Comparison of ENCODE assay signal across 8 mouse cellular contexts in the genomic region with DNA sequence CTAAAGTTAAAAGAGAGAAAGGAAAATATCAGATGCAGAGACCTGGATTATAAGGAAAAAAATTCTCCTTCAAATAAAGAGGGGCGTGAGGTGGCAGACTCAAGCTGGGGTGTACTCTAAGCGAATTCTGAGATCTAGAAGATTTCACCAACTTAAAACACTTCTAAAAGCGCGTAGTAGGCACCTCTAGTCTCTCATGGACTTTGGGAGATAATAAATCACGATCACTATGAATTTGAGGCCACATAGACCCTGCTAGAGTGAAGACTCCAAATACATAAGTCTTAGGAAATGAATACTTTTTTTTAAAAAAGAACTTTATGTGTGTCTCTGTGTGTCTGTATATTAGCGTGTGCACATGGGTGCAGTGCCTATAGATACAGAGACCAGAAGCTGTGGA. TPM values are rescaled to one million over a fixed set of nuclear protein-coding genes. Genes with fewer than 3 reads are reported as not detected.
DNase-seq lines count a peak whose midpoint lies in the region; ATAC-seq and TF ChIP-seq lines count a peak whose summit lies in the region.
"Had no signal": no experiment of that assay in that cellular context is flagged by ENCODE, and none has a peak within 500 bp of the region (broad histone marks: within the 10 kb centered on the region; RNA-seq: fewer than 3 reads in every experiment).

No protein-coding gene starts in this region.

- peak overlapping the region; percentile 76 for H3K4me3 ChIP-seq in layer of hippocampus, adult 2 months
- no peak overlapping the region; the same call in 1 of the 2 replicates for H3K4me3 ChIP-seq in forebrain, embryonic 11.5 days (ENCODE audit: low read depth, low read length)
- peak overlapping the region; percentile 69; the same call in 1 of the 2 replicates for H3K4me3 ChIP-seq in intestine, postnatal 0 days (ENCODE audit: low read depth, low read length)
- H3K4me3 ChIP-seq in midbrain, postnatal 0 days (ENCODE audit: low read depth, low read length), result peak overlapping the region; percentile 59

- no peak for ATAC-seq in forebrain, embryonic 11.5 days (replicated peaks; ENCODE audit: low FRiP score)
- no peak for ATAC-seq in intestine, postnatal 0 days
- ATAC-seq in midbrain, postnatal 0 days (ENCODE audit: low FRiP score), result no peak

- peaks cover under 1% of the 10 kb centered on the region for H3K36me3 ChIP-seq in forebrain, embryonic 11.5 days (ENCODE audit: control insufficient read depth, insufficient read depth, low read length)
- H3K36me3 ChIP-seq in intestine, postnatal 0 days (ENCODE audit: control insufficient read depth, insufficient read depth), result peaks cover 33% of the 10 kb centered on the region
- peaks cover 29% of the 10 kb centered on the region for H3K36me3 ChIP-seq in midbrain, postnatal 0 days (ENCODE audit: insufficient read depth, low read length)

- H3K9ac ChIP-seq in forebrain, embryonic 11.5 days (ENCODE audit: low read length), result peak overlapping the region; percentile 64; the same call in 1 of the 2 replicates
- no peak overlapping the region for H3K9ac ChIP-seq in intestine, postnatal 0 days (ENCODE audit: low read depth, low read length)
- no peak overlapping the region for H3K9ac ChIP-seq in midbrain, postnatal 0 days (replicated peaks; ENCODE audit: low read length, poor library complexity, severe bottlenecking)

- intact Hi-C loops in left cerebral cortex, postnatal 14 days (cut with DNase I), result no loop called here

- H3K27me3 ChIP-seq in forebrain, embryonic 11.5 days (ENCODE audit: control insufficient read depth, insufficient read depth, low read length), result no peaks in the 10 kb centered on the region
- H3K27me3 ChIP-seq in intestine, postnatal 0 days (replicated peaks; ENCODE audit: control insufficient read depth, insufficient read depth, low read length), result no peaks in the 10 kb centered on the region
- no peaks in the 10 kb centered on the region for H3K27me3 ChIP-seq in midbrain, postnatal 0 days (ENCODE audit: insufficient read depth, low read length)
- H3K27me3 ChIP-seq: Patski had no signal

- peaks cover 35% of the 10 kb centered on the region for H3K4me1 ChIP-seq in forebrain, embryonic 11.5 days (replicated peaks; ENCODE audit: control insufficient read depth, insufficient read depth, low read length)
- H3K4me1 ChIP-seq in intestine, postnatal 0 days (replicated peaks; ENCODE audit: control insufficient read depth, insufficient read depth, low read length), result 0 out of 2 replicates have a peak, but pooled peaks cover 8% of the 10 kb centered on the region
- peaks cover 16% of the 10 kb centered on the region; the same call in 1 of the 2 replicates for H3K4me1 ChIP-seq in midbrain, postnatal 0 days (ENCODE audit: insufficient read depth, low read length)

- H3K27ac ChIP-seq in layer of hippocampus, adult 2 months, result peak overlapping the region; percentile 94
- no peak overlapping the region for H3K27ac ChIP-seq in forebrain, embryonic 11.5 days (ENCODE audit: low read depth, low read length)
- no peak overlapping the region for H3K27ac ChIP-seq in intestine, postnatal 0 days (ENCODE audit: low read depth, low read length)
- no peak overlapping the region for H3K27ac ChIP-seq in midbrain, postnatal 0 days (ENCODE audit: low read depth, low read length)

- peak overlapping the region; percentile 83 for H3K4me2 ChIP-seq in forebrain, embryonic 11.5 days (ENCODE audit: low read depth, low read length, severe bottlenecking)
- H3K4me2 ChIP-seq in intestine, postnatal 0 days (replicated peaks; ENCODE audit: low read depth), result peak overlapping the region; percentile 79
- H3K4me2 ChIP-seq in midbrain, postnatal 0 days (ENCODE audit: low read depth, low read length, poor library complexity, severe bottlenecking), result peak overlapping the region; percentile 73

- no peak for DNase-seq in layer of hippocampus, adult 2 months (ENCODE audit: low spot score in 2 of 2)
- no peak for DNase-seq in layer of hippocampus, postnatal 25 days (ENCODE audit: extremely low spot score in 1 of 2, low spot score in 1 of 2)
- DNase-seq in forebrain, embryonic 11.5 days (ENCODE audit: low spot score), result no peak
- no peak for DNase-seq in midbrain, postnatal 0 days (ENCODE audit: low spot score)
- DNase-seq in right cerebral cortex, adult 18-20 months, result no peak
- no peak for DNase-seq in left cerebral cortex, postnatal 14 days (ENCODE audit: low spot score in 2 of 2)

- H3K9me3 ChIP-seq in forebrain, embryonic 11.5 days (ENCODE audit: control insufficient read depth, low read length), result no peaks in the 10 kb centered on the region
- H3K9me3 ChIP-seq in intestine, postnatal 0 days (ENCODE audit: control insufficient read depth), result no peaks in the 10 kb centered on the region
- H3K9me3 ChIP-seq in midbrain, postnatal 0 days (ENCODE audit: low read length), result no peaks in the 10 kb centered on the region

- no peak for TF ChIP-seq CTCF in layer of hippocampus, adult 2 months (conservative IDR thresholded peaks at IDR 0.05)
- TF ChIP-seq CTCF in intestine, postnatal 0 days (IDR thresholded peaks at IDR 0.05; ENCODE audit: low read depth), result no peak
- TF ChIP-seq CTCF in midbrain, postnatal 0 days (IDR thresholded peaks at IDR 0.05), result no peak

- 66% methylated on average over 6 of the region's 6 CpGs for WGBS in forebrain, embryonic 11.5 days
- WGBS in intestine, postnatal 0 days, result 59% methylated on average over 6 of the region's 6 CpGs
- 63% methylated on average over 6 of the region's 6 CpGs for WGBS in midbrain, postnatal 0 days

RNA-seq across cellular contexts. Expression of a gene that starts 0.5 kb away (rescaled TPM):
- total RNA-seq in layer of hippocampus, adult 2 months (2021), result 10 to 100 TPM; 54.9 to 63.7 TPM
- total RNA-seq in layer of hippocampus, postnatal 25 days (2021), result 10 to 100 TPM; 56.9 to 62.4 TPM
- polyA plus RNA-seq in forebrain, embryonic 11.5 days (2014; fragmentation: Nextera tagmentation; extraction: Ambion mirVana), result 44.0 and 47.6 TPM in 2 replicates
- 203 and 215 TPM in 2 replicates for polyA plus RNA-seq in intestine, postnatal 0 days (2015; fragmentation: Nextera tagmentation; extraction: Ambion mirVana)
- 35.9 and 42.7 TPM in 2 replicates for total RNA-seq in midbrain, postnatal 0 days (2014; rRNA removed)
- polyA plus RNA-seq in midbrain, postnatal 0 days (2015; fragmentation: Nextera tagmentation; extraction: Ambion mirVana), result 62.1 and 64.2 TPM in 2 replicates
- total RNA-seq in left cerebral cortex, postnatal 14 days (2021), result 10 to 100 TPM; 50.7 to 53.6 TPM

RNA-seq across cellular contexts. Expression of a gene that starts 1.1 kb away (rescaled TPM):
- total RNA-seq in layer of hippocampus, adult 2 months (2021), result 100 to 1,000 TPM; 880 to 888 TPM
- 100 to 1,000 TPM; 857 to 887 TPM for total RNA-seq in layer of hippocampus, postnatal 25 days (2021)
- 18.2 and 21.5 TPM in 2 replicates for polyA plus RNA-seq in forebrain, embryonic 11.5 days (2014; fragmentation: Nextera tagmentation; extraction: Ambion mirVana)
- 1.4 and 1.8 TPM in 2 replicates for polyA plus RNA-seq in intestine, postnatal 0 days (2015; fragmentation: Nextera tagmentation; extraction: Ambion mirVana)
- total RNA-seq in midbrain, postnatal 0 days (2014; rRNA removed), result 256 and 269 TPM in 2 replicates
- polyA plus RNA-seq in midbrain, postnatal 0 days (2015; fragmentation: Nextera tagmentation; extraction: Ambion mirVana), result 16.1 and 18.1 TPM in 2 replicates
- total RNA-seq in left cerebral cortex, postnatal 14 days (2021), result 1,000 to 10,000 TPM in 1 of 2 experiments, 100 to 1,000 TPM in 1; 1,000 to 1,075 TPM

RNA-seq across cellular contexts. Expression of a gene that starts 15.3 kb away (rescaled TPM):
- 10 to 100 TPM; 40.6 to 45.3 TPM for total RNA-seq in layer of hippocampus, adult 2 months (2021)
- total RNA-seq in layer of hippocampus, postnatal 25 days (2021), result 10 to 100 TPM; 31.2 to 37.8 TPM
- 43.9 and 47.6 TPM in 2 replicates for polyA plus RNA-seq in forebrain, embryonic 11.5 days (2014; fragmentation: Nextera tagmentation; extraction: Ambion mirVana)
- 9.1 TPM in 2 replicates for polyA plus RNA-seq in intestine, postnatal 0 days (2015; fragmentation: Nextera tagmentation; extraction: Ambion mirVana)
- total RNA-seq in midbrain, postnatal 0 days (2014; rRNA removed), result 31.5 and 33.3 TPM in 2 replicates
- polyA plus RNA-seq in midbrain, postnatal 0 days (2015; fragmentation: Nextera tagmentation; extraction: Ambion mirVana), result 19.0 and 20.0 TPM in 2 replicates
- 10 to 100 TPM; 27.3 to 30.0 TPM for total RNA-seq in left cerebral cortex, postnatal 14 days (2021)

RNA-seq across cellular contexts. Expression of a gene that starts 20.1 kb away (rescaled TPM):
- total RNA-seq in layer of hippocampus, adult 2 months (2021), result 10 to 100 TPM; 40.5 to 42.6 TPM
- total RNA-seq in layer of hippocampus, postnatal 25 days (2021), result 10 to 100 TPM; 41.4 to 46.9 TPM
- 61.4 and 63.0 TPM in 2 replicates for polyA plus RNA-seq in forebrain, embryonic 11.5 days (2014; fragmentation: Nextera tagmentation; extraction: Ambion mirVana)
- 32.6 and 37.7 TPM in 2 replicates for polyA plus RNA-seq in intestine, postnatal 0 days (2015; fragmentation: Nextera tagmentation; extraction: Ambion mirVana)
- 42.4 and 45.2 TPM in 2 replicates for total RNA-seq in midbrain, postnatal 0 days (2014; rRNA removed)
- 37.6 and 40.0 TPM in 2 replicates for polyA plus RNA-seq in midbrain, postnatal 0 days (2015; fragmentation: Nextera tagmentation; extraction: Ambion mirVana)
- total RNA-seq in left cerebral cortex, postnatal 14 days (2021), result 10 to 100 TPM; 39.2 to 40.2 TPM

RNA-seq across cellular contexts. Expression of a gene that starts 24.7 kb away (rescaled TPM):
- 100 to 1,000 TPM; 216 to 229 TPM for total RNA-seq in layer of hippocampus, adult 2 months (2021)
- 100 to 1,000 TPM; 229 to 258 TPM for total RNA-seq in layer of hippocampus, postnatal 25 days (2021)
- polyA plus RNA-seq in forebrain, embryonic 11.5 days (2014; fragmentation: Nextera tagmentation; extraction: Ambion mirVana), result 472 and 477 TPM in 2 replicates
- polyA plus RNA-seq in intestine, postnatal 0 days (2015; fragmentation: Nextera tagmentation; extraction: Ambion mirVana), result 1,065 and 1,136 TPM in 2 replicates
- 197 and 226 TPM in 2 replicates for total RNA-seq in midbrain, postnatal 0 days (2014; rRNA removed)
- polyA plus RNA-seq in midbrain, postnatal 0 days (2015; fragmentation: Nextera tagmentation; extraction: Ambion mirVana), result 501 and 511 TPM in 2 replicates
- total RNA-seq in left cerebral cortex, postnatal 14 days (2021), result 100 to 1,000 TPM; 213 to 217 TPM
